Mouse (Mus musculus): ENCODE data around the gene Msh5.
"Not testable (repeated sequence)": the region's sequence is repeated elsewhere in the genome, so short reads cannot be mapped to it uniquely, and the experiment has no call there.

The Msh5 gene

GRCm38 (mm10) chr17:35048932-35049440 lies 2.4 kb upstream of the Msh5 start:
- ATAC-seq (ENCODE audit: low TSS enrichment), result no peak

DNA sequence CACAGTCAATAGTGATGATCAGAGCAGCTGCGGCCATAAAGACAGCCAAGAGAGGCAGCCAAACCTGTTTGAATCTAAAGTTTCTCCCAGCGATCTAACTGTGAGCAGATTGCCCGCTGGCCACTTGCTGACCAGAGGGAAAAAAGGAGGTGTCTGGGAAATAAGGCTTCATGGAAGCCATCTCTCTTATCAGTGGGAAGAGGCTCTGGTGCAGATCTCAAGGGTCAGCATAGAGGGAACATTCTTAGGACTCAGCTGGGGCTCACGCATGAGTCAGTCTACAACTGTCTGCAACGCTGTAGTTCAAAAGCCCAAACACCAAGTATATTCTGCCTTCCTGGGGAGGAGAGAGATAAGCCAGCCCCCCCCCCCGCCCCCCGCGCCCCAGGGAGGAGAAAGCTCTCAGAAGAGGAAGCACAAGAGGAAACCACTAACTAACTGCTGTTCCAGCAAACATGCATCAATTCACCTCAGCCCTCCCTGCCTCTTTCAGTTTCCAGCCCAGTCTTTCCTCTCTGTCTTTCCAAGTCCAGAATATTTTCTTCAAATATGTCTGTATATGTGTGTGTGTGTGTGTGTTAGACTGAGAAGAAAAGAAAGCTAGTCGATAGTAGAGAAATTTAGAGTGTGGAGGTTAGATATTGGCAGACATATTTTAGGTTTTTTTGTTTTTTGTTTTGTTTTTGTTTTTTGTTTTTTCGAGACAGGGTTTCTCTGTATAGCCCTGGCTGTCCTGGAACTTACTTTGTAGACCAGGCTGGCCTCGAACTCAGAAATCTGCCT lies 1.8 kb upstream of the Msh5 start:
- ATAC-seq (ENCODE audit: low TSS enrichment), result no peak

GRCm38 (mm10) chr17:35047688-35048087 lies 1.1 kb upstream of the Msh5 start:
- ATAC-seq (ENCODE audit: low TSS enrichment), result no peak

DNA sequence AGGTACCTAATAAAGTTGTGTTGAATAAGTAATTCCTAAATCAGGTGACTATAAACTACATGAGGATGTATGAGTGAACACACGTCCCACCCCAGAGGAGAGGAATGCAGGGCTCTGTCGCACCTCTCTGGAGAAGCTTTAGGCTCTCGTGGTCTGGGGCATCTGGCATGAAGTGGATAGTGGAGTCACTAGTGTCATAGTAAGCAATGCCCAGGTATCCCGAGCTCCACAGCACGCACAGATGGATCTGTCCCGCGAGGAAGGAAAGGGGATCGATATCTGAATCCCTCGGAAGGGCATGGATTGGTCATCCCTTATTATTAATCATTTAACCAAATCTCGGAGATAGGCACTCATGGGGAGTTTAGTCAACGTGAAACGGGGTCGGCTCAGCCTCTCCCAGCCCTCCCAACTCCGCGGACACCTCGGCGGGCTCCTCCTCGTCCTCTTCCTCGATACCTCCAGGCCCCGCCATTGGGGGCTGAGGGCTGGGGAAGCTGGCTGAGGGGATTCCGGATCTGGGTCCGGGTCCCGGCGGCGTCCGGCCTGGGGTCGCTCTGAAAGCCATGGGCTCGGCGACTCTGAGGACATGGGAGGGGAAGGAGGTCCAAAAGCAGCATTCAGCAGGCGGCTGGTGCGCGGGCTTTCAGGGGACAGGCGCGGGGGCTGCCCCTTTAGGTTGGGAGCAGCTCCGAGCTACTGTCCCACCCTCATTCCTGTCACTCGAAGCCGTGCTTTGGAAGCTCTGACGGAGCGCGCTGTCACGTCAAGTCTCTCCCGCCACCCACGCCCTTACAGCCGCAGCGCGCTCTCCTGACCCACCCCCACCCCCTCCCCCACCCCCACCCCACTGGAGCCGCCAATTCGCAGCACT lies 501 bp downstream of the Msh5 start:
- ATAC-seq (ENCODE audit: low TSS enrichment), result no peak

GRCm38 (mm10) chr17:35044904-35045806 lies 1.4 kb downstream of the Msh5 start:
- no peak for ATAC-seq (ENCODE audit: low TSS enrichment)

- no peak for ATAC-seq (ENCODE audit: low TSS enrichment)
These were observed 2.8 kb downstream of the Msh5 start for GRCm38 (mm10) chr17:35043794-35044193.

GRCm38 (mm10) chr17:35039121-35039873 lies 7.2 kb downstream of the Msh5 start:
- ATAC-seq (ENCODE audit: low TSS enrichment), result peak; percentile 85; the same call in 1 of the 2 replicates

DNA sequence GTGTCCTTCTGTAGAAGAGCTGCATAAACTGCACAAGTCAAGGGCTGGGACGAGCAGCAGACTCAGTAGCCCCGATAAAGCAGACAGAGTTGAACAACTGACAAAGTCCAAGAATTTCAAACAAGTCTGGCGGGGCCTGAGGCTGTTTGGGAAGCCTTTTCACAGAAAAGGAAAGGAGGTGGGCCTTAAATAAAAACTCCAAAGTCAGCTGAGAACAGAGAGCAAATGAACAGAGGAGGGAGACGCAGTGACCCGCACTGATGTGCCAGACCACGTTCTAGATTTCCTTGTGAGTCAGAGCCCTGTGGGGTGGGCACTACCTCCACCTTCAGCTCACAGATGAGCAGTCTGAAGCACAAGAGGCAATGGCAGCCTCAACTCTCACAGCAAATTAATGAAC lies 11.6 kb downstream of the Msh5 start:
- ATAC-seq (ENCODE audit: low TSS enrichment), result no peak

- ATAC-seq (ENCODE audit: low TSS enrichment), result not testable (repeated sequence)
These were observed 12.8 kb downstream of the Msh5 start for GRCm38 (mm10) chr17:35033703-35034102.

DNA sequence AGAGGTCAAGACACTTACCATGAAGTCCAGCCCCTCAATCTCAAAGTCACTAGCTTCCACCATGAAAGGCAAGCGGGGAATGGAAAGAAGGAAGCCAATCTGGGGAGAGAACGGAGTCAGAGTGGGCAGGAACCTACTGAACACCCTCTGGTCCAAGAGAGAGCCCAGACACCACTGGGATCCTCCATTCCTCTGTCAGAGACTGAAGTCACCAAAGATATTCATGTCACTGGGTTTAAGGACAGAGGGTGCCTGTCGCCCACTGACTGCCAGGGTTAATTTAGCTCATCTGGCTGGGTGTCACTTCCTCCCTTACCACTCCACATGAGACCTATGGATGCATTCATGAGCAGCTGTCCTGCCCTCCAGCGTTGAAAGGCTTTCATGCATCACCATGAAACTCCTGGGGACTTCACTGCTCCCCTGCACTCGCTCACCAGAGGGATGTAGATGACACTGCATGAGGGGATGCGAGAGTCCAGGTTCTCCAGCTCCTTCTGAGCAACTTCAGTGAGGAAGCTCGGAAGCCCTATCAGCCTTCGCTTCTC lies 14.1 kb downstream of the Msh5 start:
- no peak for ATAC-seq (ENCODE audit: low TSS enrichment)

- no peak for ATAC-seq (ENCODE audit: low TSS enrichment)
These were observed 14.7 kb downstream of the Msh5 start for GRCm38 (mm10) chr17:35031880-35032279.

- ATAC-seq (ENCODE audit: low TSS enrichment), result no peak
These were observed 15.3 kb downstream of the Msh5 start for GRCm38 (mm10) chr17:35031272-35031671.

GRCm38 (mm10) chr17:35029691-35030532 lies 16.6 kb downstream of the Msh5 start:
- ATAC-seq (ENCODE audit: low TSS enrichment), result no peak

DNA sequence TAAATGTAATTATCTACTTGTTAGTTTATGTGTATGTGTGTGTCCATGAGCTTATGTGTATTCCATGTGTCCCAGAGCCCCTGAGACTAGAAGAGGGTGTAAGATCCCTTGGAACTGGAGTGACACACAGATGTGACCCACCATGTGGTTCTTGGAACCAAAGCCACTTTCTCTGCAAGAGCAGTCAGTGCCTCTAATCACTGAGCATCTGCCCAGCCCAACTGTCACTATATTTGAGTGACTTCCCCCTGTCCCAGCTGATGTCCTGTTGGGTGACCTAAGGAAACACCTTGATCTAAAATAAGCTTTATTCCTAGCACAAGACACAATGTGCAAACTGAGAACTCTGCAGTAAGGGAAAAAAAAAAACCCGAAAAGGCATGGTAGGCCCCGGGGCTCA lies 18.2 kb downstream of the Msh5 start:
- no peak for ATAC-seq (ENCODE audit: low TSS enrichment)

GRCm38 (mm10) chr17:35027277-35028068 lies 19.1 kb downstream of the Msh5 start, which contains the start of gene Sapcd1:
Sapcd1 (minus strand) TSS chr17:35028016.
- peak; percentile 62; the same call in 1 of the 2 replicates for ATAC-seq (ENCODE audit: low TSS enrichment)

GRCm38 (mm10) chr17:35026206-35026605 lies 20.3 kb downstream of the Msh5 start:
- ATAC-seq (ENCODE audit: low TSS enrichment), result no peak

GRCm38 (mm10) chr17:35024691-35025488 lies 21.7 kb downstream of the Msh5 start:
- no peak for ATAC-seq (ENCODE audit: low TSS enrichment)

DNA sequence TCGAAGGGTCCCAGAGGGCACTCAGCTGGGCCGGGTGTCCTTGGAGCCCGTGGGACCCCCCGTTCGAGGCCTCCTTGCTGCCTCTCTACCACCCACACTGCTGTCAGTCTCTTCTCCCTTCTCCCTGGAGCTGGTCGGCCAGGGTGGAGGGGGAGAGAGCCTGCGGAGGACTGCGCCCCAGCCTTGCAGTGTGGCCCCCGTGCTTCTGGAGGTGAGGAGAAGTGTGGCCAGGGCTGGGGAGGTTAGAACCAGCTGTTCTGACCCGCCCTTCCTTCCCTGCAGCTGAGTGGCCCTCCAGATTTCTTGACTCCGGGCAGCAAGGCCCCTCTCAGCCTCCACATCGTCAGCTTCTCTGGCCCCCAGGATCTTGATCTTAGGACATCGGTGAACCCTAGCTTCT lies 22.3 kb downstream of the Msh5 start:
- ATAC-seq (ENCODE audit: low TSS enrichment), result no peak
